Mouse (Mus musculus): ENCODE measurements around the gene AU015836.
"Not testable (repeated sequence)": the region's sequence is repeated elsewhere in the genome, so short reads cannot be mapped to it uniquely, and the experiment has no call there.

Gene AU015836

DNA sequence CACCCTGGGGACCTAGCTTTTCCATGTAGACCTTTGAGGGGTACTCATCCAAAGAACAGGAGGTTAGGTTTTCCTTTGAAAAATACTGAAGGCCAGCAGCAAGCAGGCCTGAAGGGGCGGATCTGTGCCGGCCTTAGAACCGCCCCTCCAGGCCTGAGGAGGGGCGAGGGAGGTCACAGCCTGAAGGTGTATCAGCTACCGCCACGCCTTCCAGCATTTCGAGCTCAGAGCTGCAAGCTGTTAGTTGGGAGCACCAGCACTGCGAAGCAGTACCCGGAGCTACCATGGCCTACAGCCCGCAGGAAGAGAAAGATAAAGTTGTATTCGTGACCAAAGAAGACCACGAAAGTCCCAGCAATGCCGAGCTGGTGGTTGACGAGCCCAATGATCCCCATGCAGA, at the start of gene AU015836:
Gene AU015836 (plus strand): TSS at position 216 of the 400 bp plus-strand sequence.
- DNase-seq (ENCODE audit: low spot score in 2 of 2): no peak

DNA sequence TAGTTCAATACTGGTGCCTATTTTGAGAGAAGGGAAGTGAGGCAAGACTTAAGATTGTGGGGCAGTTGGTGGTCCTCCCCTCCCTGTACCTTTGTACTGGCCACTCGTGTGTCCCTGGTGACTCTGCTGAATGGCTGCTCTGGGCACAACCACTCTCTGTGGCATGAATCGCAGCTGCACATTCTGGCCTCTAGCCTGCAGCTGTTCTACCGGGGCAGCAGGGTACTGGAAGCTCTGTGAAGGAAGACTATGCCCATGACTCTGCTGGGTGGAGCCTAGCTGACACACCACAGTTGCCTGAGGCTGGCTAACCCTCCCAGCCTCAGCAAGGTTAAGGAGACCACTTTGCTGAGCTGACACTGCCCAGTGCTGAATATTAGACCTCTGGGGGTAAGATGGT, 49.4 kb upstream of the AU015836 start:
- DNase-seq (ENCODE audit: low spot score in 2 of 2): no peak

DNA sequence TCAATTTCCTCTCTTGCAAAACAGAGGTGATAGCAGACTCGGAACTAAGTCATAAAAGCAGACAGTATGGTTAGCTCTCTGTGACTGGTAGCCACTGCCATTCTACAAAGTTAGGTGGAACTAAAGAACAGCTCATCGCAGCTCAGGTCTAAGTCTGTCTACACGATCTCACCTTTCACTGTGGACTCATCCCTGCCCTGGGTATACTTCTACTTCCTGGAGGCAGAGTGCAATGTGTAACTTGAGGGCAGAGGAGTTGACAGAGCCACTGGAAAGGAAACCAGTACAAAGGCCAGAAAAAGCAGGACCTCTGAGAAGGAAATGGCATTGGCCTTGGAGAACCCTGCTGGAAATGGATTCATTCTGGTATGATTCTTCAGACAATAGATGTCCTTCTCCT, 40.1 kb upstream of the AU015836 start:
- no peak for DNase-seq (ENCODE audit: low spot score in 2 of 2)

DNA sequence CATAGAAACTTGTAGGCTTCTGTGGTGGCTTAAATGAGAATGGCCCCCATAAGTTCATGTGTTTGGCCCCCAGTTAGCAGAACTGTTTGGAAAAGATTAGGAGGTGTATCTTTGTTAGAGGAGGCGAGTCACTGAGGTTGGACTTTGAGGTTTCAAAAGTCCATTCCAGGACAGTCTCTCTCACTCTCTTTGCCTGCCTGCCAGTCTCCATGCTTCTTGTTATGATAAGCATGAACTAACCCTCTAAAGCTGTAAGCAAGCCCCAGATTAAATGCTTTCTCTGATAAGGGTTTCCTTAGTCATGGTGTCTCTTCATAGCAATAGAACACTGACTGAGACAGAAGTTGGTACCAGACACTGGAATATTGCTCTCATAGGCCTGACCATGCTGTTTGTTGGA, 39.7 kb upstream of the AU015836 start:
- no peak for DNase-seq (ENCODE audit: low spot score in 2 of 2)

DNA sequence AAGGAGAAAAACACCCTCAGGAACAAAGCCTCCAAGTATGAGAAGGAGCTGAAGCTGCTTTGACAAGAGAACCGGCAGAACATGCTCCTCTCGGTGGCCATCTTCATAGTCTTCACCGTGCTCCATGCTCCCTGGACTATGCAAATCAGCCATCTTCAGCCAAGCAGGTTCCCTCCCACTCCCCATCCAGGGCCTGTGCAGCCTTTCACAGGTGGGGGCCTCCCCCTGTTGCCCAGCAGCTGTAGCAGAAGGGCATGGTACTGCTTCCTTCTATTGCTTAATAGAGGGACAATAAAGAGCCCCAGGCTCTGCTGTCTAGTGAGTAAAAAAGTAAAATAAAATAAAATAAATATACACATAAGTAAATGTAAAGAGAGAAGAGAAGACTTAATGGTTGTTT, 36.8 kb upstream of the AU015836 start:
- DNase-seq (ENCODE audit: low spot score in 2 of 2): no peak

- DNase-seq (ENCODE audit: low spot score in 2 of 2): peak; percentile 3 to 4
These were observed 11.7 kb upstream of the AU015836 start for GRCm38 (mm10) chrX:93956727-93957126.

- DNase-seq (ENCODE audit: low spot score in 2 of 2): no peak
These were observed 10.0 kb upstream of the AU015836 start for GRCm38 (mm10) chrX:93958502-93958901.

DNA sequence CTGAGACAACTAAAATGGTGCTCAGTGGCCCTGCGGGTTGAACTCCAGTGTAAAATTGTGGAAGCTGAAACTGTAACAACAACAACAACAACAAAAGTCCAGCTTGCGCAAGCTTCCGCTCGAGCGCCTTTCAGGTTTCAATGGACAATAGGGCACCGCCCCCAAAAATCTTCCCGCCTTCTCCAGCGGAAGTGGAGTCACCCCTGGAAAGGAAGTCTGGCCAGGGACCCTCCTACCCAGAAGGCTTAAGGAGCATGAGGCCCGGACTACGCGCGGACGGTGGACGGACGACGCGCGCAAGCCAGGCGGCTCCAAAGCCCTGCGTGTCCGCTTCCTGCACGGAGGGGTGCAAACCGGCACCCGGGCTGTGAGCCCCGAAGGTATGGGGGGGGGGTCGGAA, 11.9 kb downstream of the AU015836 start:
- DNase-seq (ENCODE audit: low spot score in 2 of 2): no peak

- DNase-seq (ENCODE audit: low spot score in 2 of 2): no peak
These were observed 13.7 kb downstream of the AU015836 start for GRCm38 (mm10) chrX:93982193-93982592.

- DNase-seq (ENCODE audit: low spot score in 2 of 2): not testable (repeated sequence)
These were observed 16.6 kb downstream of the AU015836 start for GRCm38 (mm10) chrX:93985096-93985495.

DNA sequence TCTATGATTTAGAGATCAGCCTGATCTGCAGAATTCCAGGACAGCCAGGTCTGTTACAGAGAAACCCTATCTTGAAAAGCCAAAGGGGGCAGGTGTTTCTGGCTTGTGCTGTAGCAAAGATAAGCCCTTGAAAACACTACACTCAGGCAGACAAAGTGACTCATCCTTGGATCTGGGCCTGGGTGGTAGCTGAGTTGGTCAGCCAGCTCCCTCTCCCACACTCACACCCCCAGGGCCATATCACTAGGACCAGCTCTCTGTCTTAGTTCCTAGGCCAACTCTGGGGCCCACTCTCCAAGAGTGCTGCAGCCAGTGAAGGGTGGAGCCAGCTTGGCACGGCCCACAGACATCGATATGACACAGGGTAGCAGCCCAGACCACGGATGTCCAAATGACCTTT, 38.5 kb downstream of the AU015836 start:
- no peak for DNase-seq (ENCODE audit: low spot score in 2 of 2)

- no peak for DNase-seq (ENCODE audit: low spot score in 2 of 2)
These were observed 41.0 kb downstream of the AU015836 start for GRCm38 (mm10) chrX:94009442-94009841.

DNA sequence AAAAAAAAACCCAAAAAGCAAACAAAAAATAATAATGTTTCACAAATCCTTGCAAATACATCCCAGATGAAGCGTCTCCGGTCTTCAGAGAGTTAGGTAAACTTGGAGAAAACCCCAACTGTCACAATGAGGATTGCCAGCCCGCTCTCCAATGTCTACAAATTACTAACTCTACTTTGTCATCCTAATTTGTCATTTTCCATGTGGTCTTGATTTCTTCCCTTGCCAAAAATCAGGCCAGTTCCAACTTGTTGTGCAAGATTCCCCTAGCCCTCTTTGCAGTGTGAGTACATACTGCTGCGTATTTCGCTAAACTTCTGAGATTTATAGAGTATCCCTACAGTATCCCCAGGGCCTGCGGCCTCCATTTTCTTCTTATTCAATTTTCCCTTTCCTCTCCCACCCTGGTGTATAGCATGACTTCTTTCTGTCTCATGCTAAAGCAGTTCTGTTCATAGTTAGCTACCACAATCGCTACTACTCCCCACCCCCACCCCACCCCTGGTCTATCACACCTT, 43.3 kb downstream of the AU015836 start:
- no peak for DNase-seq (ENCODE audit: low spot score in 2 of 2)

GRCm38 (mm10) chrX:94012479-94013167, 44.2 kb downstream of the AU015836 start:
- no peak for DNase-seq (ENCODE audit: low spot score in 2 of 2)

- no peak for DNase-seq (ENCODE audit: low spot score in 2 of 2)
These were observed 48.4 kb downstream of the AU015836 start for GRCm38 (mm10) chrX:94016891-94017290.

DNA sequence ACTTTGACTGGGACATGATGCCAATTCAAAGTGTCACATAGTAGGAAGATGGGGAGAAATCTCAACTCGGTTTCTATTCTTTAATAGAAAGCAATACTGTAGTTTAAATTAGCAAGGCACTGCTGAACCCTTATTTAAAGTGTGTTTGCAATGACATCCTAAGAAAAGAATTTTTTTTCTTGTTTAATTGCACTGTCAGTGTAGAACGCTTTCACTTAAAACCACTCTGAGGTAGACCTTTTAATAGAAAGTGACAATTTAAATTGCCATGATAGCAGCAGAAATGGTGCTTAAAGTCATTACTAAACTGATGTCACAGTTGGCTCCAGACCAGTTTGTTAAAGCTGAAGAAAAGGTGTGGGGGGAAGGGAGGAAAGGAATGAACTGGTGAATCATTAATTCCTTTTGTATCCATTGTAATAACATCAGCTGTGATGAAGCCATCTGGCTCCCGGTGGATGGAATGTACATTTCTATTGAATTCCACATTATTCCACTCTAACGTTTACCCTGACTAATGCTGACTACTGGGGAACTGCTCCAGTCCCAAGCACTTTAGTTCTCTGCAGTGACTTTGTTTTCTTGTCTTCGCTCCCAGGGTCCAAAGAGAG, 53.9 kb downstream of the AU015836 start:
- no peak for DNase-seq (ENCODE audit: low spot score in 2 of 2)

Data from right cerebral cortex, adult 2 months (tissue).